Mouse (Mus musculus): ENCODE results near the gene Lrp1.

- no peak for TF ChIP-seq CTCF (conservative IDR thresholded peaks at IDR 0.05; ENCODE audit: insufficient read depth, insufficient read length, low read depth, low read length)
- TF ChIP-seq POLR2A (IDR thresholded peaks at IDR 0.05; ENCODE audit: low read depth, low read length), result no peak
Measured at GRCm38 (mm10) chr10:127566553-127567326, 54.2 kb downstream of the Lrp1 start.

Data from kidney, adult 2 months (tissue).